Mouse (Mus musculus) heart, embryonic 15.5 days (tissue): Measurements from ENCODE around the gene Kcnj11. TPM values are rescaled to one million over a fixed set of nuclear protein-coding genes. Genes with fewer than 3 reads are reported as not detected.

ENCODE experiments used
- ATAC-seq: fragments of 200-750 bp; cut with Nextera tagmentation; replicated peaks from 2 replicates; pipeline ENCODE4 v1.8.0; 2017; ENCODE audit warnings: low read depth, moderate TSS enrichment; ENCODE audit not compliant: insufficient number of reproducible peaks, insufficient read depth, low FRiP score
- H3K27ac ChIP-seq: fragments of 300-500 bp; sonication (generic); 2 replicates; pipeline ENCODE4 v1.5.1; 2015; ENCODE audit warnings: mild to moderate bottlenecking, inconsistent platforms
- H3K27me3 ChIP-seq: fragments of 300-500 bp; sonication (generic); 2 replicates; pipeline ENCODE4 v1.6.1; 2015; ENCODE audit warnings: inconsistent platforms
- H3K36me3 ChIP-seq: fragments of 300-500 bp; sonication (generic); 2 replicates; pipeline ENCODE4 v1.6.1; 2015; ENCODE audit warnings: mild to moderate bottlenecking, inconsistent platforms
- H3K4me1 ChIP-seq: fragments of 300-500 bp; sonication (generic); replicated peaks from 2 replicates; pipeline ENCODE4 v1.6.1; 2015; ENCODE audit warnings: inconsistent platforms
- H3K4me2 ChIP-seq: fragments of 300-500 bp; sonication (generic); 2 replicates; pipeline ENCODE4 v1.6.1; 2015; ENCODE audit warnings: inconsistent platforms, mild to moderate bottlenecking, moderate library complexity
- H3K4me3 ChIP-seq: fragments of 300-500 bp; sonication (generic); 2 replicates; pipeline ENCODE4 v1.5.1; 2015; ENCODE audit warnings: mild to moderate bottlenecking, inconsistent platforms
- H3K9ac ChIP-seq: fragments of 300-500 bp; sonication (generic); 2 replicates; pipeline ENCODE4 v1.6.1; 2015; ENCODE audit warnings: mild to moderate bottlenecking, inconsistent platforms
- H3K9me3 ChIP-seq: fragments of 300-500 bp; sonication (generic); replicated peaks from 2 replicates; pipeline ENCODE4 v1.6.1; 2016; ENCODE audit warnings: inconsistent platforms
- WGBS: fragments of 180-500 bp; shearing (Covaris S2); methylation state at CpG from one replicate; pipeline ENCODE4 v1.1.7; 2015; ENCODE audit warnings: mixed read lengths; 5-methylcytosine and 5-hydroxymethylcytosine counted together
- polyA plus RNA-seq: library from polyadenylated mRNA; unstranded; fragments of >200 nt; fragmentation: Nextera tagmentation; extraction: Ambion mirVana; gene quantifications from 2 replicates; pipeline ENCODE4 v1.2.1, GENCODE M21; 2015

Kcnj11 gene
- polyA plus RNA-seq, 1 experiment from 2014 or later, result 8.8 TPM

DNA sequence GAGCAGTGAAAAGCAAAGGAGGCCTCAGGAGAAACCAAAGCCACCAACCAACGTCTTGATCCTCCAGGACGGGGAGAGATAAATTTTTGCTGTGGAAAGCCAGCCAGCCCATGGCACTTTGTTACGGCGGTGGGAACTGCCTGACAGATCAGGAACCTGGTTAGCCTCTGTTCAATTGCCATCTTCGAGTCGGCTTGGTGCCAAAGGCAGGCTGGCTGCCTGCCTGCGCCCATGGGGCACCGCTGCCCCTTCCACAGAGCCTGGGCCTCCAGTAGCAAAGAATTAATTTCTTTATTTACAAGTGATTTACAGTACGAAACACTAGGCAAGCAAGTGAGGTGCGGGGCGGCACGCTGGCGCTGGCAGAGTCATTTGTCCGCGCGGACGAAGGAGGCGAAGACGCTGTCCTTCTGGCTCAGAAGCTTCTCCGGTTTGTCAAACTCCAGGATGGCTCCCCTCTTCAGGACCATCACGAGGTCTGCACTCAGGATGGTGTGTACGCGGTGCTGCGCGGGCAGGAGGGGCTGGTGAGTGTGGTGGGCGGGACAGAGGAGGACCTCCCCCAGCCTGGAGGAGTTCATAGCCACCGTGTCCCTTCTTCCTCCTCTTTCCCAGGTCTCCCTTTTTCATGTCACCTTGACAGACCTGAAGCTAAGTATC is 3.8 kb upstream of the Kcnj11 start:
- Histone ChIP-seq H3K27me3 (no peaks in the 10 kb centered on the region), H3K27ac (no peak overlapping the region)
- no peak for ATAC-seq

DNA sequence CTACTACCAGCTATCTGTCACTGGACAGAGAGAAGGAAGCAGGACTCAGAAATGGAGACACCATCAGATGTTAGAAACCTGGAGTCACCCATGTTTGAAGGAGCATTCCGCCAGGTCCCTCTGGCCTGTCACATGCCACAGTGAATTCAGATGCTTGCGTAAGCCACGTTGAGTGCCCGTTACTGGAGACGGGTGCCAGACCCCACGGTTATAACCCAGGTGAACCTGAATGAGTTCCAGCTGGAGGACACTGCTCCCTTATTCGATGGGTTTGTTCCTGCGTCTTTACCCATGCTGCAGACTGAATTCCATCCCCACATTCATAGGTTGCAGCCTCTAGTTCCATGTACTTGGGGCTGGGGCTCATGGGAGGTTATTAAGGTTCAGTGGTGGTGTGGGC is 3.2 kb upstream of the Kcnj11 start:
- Histone ChIP-seq H3K4me1 (peaks cover 24% of the 10 kb centered on the region), H3K27me3 (no peaks in the 10 kb centered on the region), H3K9ac (no peak overlapping the region), H3K4me3 (no peak overlapping the region), H3K27ac (no peak overlapping the region), H3K9me3 (no peaks in the 10 kb centered on the region), H3K36me3 (no peaks in the 10 kb centered on the region), H3K4me2 (no peak overlapping the region)
- 79% methylated on average over 8 of the region's 8 CpGs for WGBS
- no peak for ATAC-seq

More for the DNA sequence above, 3.8 kb upstream of the Kcnj11 start:
- Histone ChIP-seq H3K4me2 (no peak overlapping the region), H3K4me3 (no peak overlapping the region), H3K4me1 (peaks cover 18% of the 10 kb centered on the region), H3K36me3 (no peaks in the 10 kb centered on the region), H3K9ac (no peak overlapping the region), H3K9me3 (no peaks in the 10 kb centered on the region)
- WGBS, result 76% methylated on average over 27 of the region's 27 CpGs

DNA sequence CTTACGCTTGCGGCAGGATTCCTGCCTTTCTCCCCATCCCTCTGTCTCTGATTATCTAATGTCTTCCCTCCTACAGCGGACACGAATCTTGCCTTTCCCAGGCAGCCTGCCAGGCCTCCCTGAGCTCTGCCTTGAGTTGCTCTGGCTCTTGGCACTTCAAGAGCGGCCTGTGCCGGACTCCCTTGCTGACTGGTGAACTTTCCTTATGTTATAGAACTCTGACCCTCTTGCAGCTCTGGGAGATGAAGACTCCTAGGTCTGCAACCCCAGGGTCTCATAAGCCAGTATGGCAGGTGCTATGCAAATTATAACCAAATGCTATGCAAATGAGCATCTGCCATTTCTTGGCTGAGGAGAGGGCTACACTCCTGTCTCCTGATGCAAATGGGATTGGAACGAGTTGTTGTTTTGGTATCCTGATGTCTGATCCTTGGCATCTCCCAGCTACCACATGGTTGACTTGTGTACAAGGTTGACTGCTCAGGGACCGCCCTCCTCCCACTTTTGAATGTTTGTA is 2.6 kb upstream of the Kcnj11 start:
- no peak for ATAC-seq
- H3K27me3 ChIP-seq, result no peaks in the 10 kb centered on the region
- no peaks in the 10 kb centered on the region for H3K9me3 ChIP-seq
- WGBS, result 74% methylated on average over 8 of the region's 8 CpGs
- no peak overlapping the region for H3K9ac ChIP-seq
- H3K27ac ChIP-seq, result no peak overlapping the region
- no peak overlapping the region for H3K4me2 ChIP-seq
- peaks cover 27% of the 10 kb centered on the region for H3K4me1 ChIP-seq
- H3K36me3 ChIP-seq, result no peaks in the 10 kb centered on the region
- no peak overlapping the region for H3K4me3 ChIP-seq

DNA sequence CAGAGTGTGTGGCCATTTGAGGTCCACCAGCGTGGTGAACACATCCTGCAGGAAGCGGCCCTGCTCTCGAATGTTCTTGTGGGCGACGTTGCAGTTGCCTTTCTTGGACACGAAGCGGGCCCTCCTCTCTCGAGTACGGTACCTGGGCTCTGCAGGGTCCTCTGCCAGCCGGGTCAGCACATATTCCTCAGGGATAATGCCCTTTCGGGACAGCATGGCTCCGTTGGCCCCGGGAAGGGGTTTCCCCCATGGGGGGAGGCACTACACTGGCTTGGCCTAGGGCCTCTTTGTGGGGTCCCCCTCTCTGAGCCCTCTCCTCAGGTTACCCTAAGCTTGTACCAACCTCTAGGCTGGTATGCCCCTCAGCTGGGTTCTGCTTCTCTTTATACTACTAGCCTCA is 882 bp downstream of the Kcnj11 start:
- Histone ChIP-seq H3K9me3 (no peaks in the 10 kb centered on the region), H3K27me3 (0 out of 2 replicates have a peak, but pooled peaks cover 11% of the 10 kb centered on the region), H3K9ac (peak overlapping the region; percentile 70), H3K27ac (peak overlapping the region; percentile 98), H3K4me1 (peaks cover 42% of the 10 kb centered on the region), H3K4me3 (peak overlapping the region; percentile 65), H3K4me2 (peak overlapping the region; percentile 69), H3K36me3 (no peaks in the 10 kb centered on the region)
- no peak for ATAC-seq
- WGBS, result 59% methylated on average over 13 of the region's 13 CpGs

DNA sequence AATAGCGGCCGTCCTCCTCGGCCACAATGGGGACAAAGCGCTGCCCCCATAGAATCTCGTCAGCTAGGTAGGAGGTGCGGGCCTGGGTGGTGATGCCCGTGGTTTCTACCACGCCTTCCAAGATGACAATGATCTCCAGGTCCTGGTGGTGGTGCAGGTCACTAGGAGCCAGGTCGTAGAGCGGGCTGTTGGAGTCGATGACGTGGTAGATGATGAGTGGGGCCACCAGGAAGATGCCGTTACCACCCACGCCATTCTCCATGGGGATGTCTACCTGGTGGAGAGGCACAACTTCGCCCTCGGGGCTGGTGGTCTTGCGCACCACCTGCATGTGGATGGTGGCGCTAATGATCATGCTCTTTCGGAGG is 1.7 kb downstream of the Kcnj11 start:
- Histone ChIP-seq H3K4me3 (peak overlapping the region; percentile 65), H3K27me3 (0 out of 2 replicates have a peak, but pooled peaks cover 11% of the 10 kb centered on the region), H3K4me1 (peaks cover 38% of the 10 kb centered on the region), H3K27ac (peak overlapping the region; percentile 98), H3K4me2 (peak overlapping the region; percentile 69), H3K36me3 (no peaks in the 10 kb centered on the region), H3K9ac (peak overlapping the region; percentile 58; the same call in 1 of the 2 replicates), H3K9me3 (no peaks in the 10 kb centered on the region)
- WGBS, result 67% methylated on average over 19 of the region's 19 CpGs
- no peak for ATAC-seq

DNA sequence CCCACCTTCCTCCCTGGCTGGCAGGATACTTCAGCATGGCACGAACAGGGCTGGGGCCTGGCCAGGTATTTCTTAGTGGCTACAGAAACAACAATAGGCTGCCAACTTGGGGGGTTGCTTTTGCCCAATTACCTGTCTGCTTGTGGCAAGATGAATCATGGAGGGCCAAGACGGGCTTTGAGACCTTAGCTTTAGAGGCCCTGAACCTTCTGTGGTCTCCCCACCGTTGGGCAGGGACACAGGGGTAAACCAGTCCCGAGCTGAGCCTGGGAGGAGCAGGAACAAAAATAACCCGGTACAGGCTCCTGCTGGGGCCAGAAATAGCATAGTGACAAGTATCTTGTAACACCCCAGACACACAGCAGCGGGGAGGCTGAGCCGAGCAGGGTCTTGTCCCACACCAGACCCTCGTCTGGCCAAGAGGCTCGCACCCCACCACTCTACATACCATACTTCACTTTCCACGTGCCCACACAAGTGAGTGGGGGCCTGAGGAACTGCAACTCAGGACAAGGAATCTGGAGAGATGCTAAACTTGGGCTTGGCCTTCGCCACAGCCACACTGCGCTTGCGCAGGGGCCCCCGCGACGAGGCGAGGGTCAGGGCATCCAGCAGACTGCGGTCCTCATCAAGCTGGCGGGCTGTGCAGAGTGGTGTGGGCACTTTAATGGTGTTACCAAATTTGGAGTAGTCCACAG is 2.2 kb downstream of the Kcnj11 start:
- peak; percentile 80 for ATAC-seq
- H3K9ac ChIP-seq, result peak overlapping the region; percentile 58

DNA sequence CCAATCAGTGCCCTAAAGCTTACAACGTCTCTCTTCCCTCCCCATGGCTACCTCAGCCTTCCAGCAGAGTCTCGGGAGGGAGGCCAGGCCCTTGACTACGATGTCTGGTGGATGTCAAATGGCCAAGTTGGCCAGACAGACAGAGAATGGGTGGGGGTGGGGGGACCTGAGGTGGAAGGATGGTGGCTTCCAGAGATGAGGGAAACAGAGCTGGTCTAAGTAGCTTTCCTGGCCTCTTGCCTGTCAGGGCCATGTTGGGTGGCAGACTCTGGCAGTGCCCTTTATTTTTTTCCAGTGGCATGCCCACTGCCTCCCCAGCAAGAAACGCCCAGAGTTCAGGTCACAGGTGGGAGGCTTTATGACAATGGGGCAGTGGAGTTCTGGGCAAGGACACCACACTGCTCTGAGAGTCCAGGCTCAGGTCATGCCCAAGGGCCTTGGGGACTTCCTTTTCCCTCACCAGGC is 3.2 kb downstream of the Kcnj11 start:
- no peaks in the 10 kb centered on the region for H3K9me3 ChIP-seq
- 0 out of 2 replicates have a peak, but pooled peaks cover 14% of the 10 kb centered on the region for H3K27me3 ChIP-seq
- ATAC-seq, result no peak
- peak overlapping the region; percentile 98 for H3K27ac ChIP-seq
- H3K4me3 ChIP-seq, result peak overlapping the region; percentile 65
- no peaks in the 10 kb centered on the region for H3K36me3 ChIP-seq
- whole genome bisulfite sequencing, result 28% methylated on average over 4 of the region's 4 CpGs
- H3K4me1 ChIP-seq, result peaks cover 38% of the 10 kb centered on the region
- peak overlapping the region; percentile 69 for H3K4me2 ChIP-seq
- peak overlapping the region; percentile 58 for H3K9ac ChIP-seq

More for the DNA sequence above, 2.2 kb downstream of the Kcnj11 start:
- peak overlapping the region; percentile 98 for H3K27ac ChIP-seq
- 0 out of 2 replicates have a peak, but pooled peaks cover 14% of the 10 kb centered on the region for H3K27me3 ChIP-seq
- H3K4me2 ChIP-seq, result peak overlapping the region; percentile 69
- H3K9me3 ChIP-seq, result no peaks in the 10 kb centered on the region
- peak overlapping the region; percentile 65 for H3K4me3 ChIP-seq
- 36% methylated on average over 19 of the region's 19 CpGs for WGBS
- H3K36me3 ChIP-seq, result no peaks in the 10 kb centered on the region
- H3K4me1 ChIP-seq, result peaks cover 38% of the 10 kb centered on the region

DNA sequence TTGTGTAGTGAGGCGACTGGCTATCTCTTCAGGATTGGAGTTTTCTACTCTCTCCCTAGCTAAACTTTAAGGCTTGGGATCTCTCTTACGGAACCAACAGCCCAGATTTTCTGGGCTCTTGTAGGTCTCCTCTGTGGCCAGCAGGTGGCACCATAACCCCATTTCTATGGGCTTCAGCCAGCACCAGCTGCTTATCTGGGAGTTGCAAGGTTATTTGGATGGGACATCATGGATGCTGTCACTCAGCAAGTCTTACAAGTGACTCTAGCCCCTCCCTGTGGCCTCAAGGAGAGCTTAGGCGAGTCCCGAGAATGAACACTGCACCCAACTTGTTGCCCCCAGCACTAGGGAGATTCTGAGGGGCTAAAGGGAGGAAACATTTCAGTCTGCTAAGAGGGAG is 4.4 kb downstream of the Kcnj11 start:
- no peak for ATAC-seq
- H3K9ac ChIP-seq, result 0 out of 2 replicates have a peak overlapping the region, but pooled peaks have one; percentile 58
- H3K9me3 ChIP-seq, result no peaks in the 10 kb centered on the region
- peak overlapping the region; percentile 65 for H3K4me3 ChIP-seq
- H3K27me3 ChIP-seq, result 0 out of 2 replicates have a peak, but pooled peaks cover 14% of the 10 kb centered on the region
- peak overlapping the region; percentile 69 for H3K4me2 ChIP-seq
- H3K36me3 ChIP-seq, result no peaks in the 10 kb centered on the region
- H3K27ac ChIP-seq, result peak overlapping the region; percentile 98; the same call in 1 of the 2 replicates
- peaks cover 38% of the 10 kb centered on the region for H3K4me1 ChIP-seq
- 2% methylated on average over 4 of the region's 4 CpGs for WGBS

DNA sequence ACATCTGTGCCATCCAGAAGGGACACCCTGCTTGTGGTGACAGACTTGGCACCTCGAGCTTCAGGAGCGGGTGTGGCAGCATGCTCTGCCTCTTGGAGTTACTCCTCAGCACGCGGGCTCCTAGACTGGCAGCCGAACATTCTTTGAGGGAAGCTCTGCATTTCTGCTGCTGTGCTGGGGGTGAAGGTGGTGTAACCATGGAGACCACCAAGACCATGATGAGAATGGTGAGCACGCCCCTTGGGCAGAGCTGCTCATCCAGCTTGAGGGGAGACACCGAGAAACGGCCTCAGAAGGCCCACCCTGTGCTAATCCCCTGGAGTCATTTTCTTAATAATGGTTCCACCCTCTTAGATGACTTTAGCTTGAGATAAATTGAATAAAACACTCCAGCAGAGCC is 7.8 kb downstream of the Kcnj11 start:
- Histone ChIP-seq H3K9me3 (no peaks in the 10 kb centered on the region), H3K4me2 (no peak overlapping the region), H3K4me1 (peaks cover 17% of the 10 kb centered on the region), H3K4me3 (no peak overlapping the region), H3K27me3 (0 out of 2 replicates have a peak, but pooled peaks cover 14% of the 10 kb centered on the region), H3K9ac (no peak overlapping the region), H3K36me3 (no peaks in the 10 kb centered on the region), H3K27ac (no peak overlapping the region)
- no peak for ATAC-seq
- WGBS, result 53% methylated on average over 8 of the region's 8 CpGs

DNA sequence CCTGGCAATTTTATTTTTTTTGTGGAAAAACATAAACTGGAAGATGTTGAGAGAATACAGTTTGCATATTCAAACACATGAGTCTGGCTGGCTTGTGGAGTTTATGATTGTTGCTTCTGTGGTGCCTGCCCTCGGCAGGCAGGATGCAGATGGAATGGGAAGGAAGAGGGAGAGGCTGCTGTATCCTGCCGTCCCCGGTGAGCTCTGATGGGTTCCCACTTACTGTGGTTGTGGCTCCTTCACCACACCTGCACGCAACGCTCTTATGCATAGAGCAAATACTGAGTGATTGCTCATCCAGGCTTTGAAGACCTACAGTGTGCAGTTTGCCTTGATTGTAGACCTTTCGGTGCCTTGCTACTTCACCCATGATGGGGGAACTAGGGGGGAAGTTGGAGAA is 12.3 kb downstream of the Kcnj11 start:
- no peak overlapping the region for H3K4me2 ChIP-seq
- no peaks in the 10 kb centered on the region for H3K9me3 ChIP-seq
- no peaks in the 10 kb centered on the region for H3K36me3 ChIP-seq
- peaks cover 13% of the 10 kb centered on the region for H3K4me1 ChIP-seq
- no peak overlapping the region for H3K9ac ChIP-seq
- no peak overlapping the region for H3K4me3 ChIP-seq
- ATAC-seq, result no peak
- no peaks in the 10 kb centered on the region for H3K27me3 ChIP-seq
- H3K27ac ChIP-seq, result no peak overlapping the region
- WGBS, result 75% methylated on average over 6 of the region's 6 CpGs

DNA sequence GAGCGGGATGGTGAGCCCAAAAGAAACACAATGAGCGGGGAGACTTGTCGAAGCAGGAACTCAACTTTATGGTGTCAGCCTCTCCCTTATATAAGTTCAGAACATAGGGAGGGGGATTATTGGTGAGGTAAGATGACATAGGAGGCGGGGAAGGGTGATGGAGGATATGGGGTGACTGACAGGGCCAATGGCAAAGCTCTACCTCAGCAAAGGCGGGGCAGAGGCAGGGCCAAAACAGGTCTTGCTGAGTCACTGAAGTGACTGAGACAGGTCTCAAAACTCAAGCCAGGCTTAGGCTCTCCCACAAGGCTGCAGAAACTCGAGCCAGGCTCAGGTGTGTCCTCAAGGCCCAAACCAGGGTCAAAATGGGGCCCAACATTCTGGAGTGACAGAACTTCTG is 14.2 kb downstream of the Kcnj11 start:
- 84% methylated on average over 6 of the region's 6 CpGs for WGBS
- Histone ChIP-seq H3K4me2 (no peak overlapping the region), H3K27ac (no peak overlapping the region), H3K27me3 (no peaks in the 10 kb centered on the region), H3K4me3 (no peak overlapping the region), H3K4me1 (peaks cover 18% of the 10 kb centered on the region), H3K9ac (no peak overlapping the region), H3K9me3 (no peaks in the 10 kb centered on the region), H3K36me3 (peaks cover 9% of the 10 kb centered on the region)
- no peak for ATAC-seq
